Mouse (Mus musculus) lung, adult 2 months (tissue): ENCODE results near the gene 1810009A15Rik. TPM values are rescaled to one million over a fixed set of nuclear protein-coding genes. Genes with fewer than 3 reads are reported as not detected.
"Not testable (repeated sequence)": the region's sequence is repeated elsewhere in the genome, so short reads cannot be mapped to it uniquely, and the experiment has no call there.

Experiments used
- DNase-seq: peaks from one replicate; pipeline ENCODE4 v3.0.0; 2022
- H3K4me1 ChIP-seq: fragments of 200-500 bp; 2 replicates; pipeline ENCODE4 v1.6.1; 2011; ENCODE audit warnings: low read length; ENCODE audit not compliant: control insufficient read depth, insufficient read depth
- H3K4me3 ChIP-seq: fragments of 200-500 bp; replicated peaks from 2 replicates; pipeline ENCODE3; 2011; ENCODE audit warnings: low read depth, mild to moderate bottlenecking, control low read depth, low read length; ENCODE audit errors: extremely low read depth
- CTCF ChIP-seq: fragments of 200-500 bp; IDR thresholded peaks from 2 replicates; pipeline ENCODE4 v1.5.1; 2011; ENCODE audit warnings: mild to moderate bottlenecking, low read length, control low read depth; ENCODE audit not compliant: insufficient read depth
- POLR2A ChIP-seq: fragments of 200-500 bp; IDR thresholded peaks from 2 replicates; pipeline ENCODE4 v1.6.1; 2011; ENCODE audit warnings: low read depth, mild to moderate bottlenecking, control low read depth, low read length, borderline replicate concordance; ENCODE audit errors: extremely low read depth
- WGBS: fragments of 180-500 bp; shearing (Covaris S2); methylation state at CpG from one replicate; pipeline ENCODE4 v1.1.7; 2018; 5-methylcytosine and 5-hydroxymethylcytosine counted together
- polyA plus RNA-seq: library from polyadenylated mRNA; depleted of rRNA; stranded (reverse); fragments of >200 nt; gene quantifications from 2 replicates; pipeline ENCODE4 v1.2.3, GENCODE M21; 2012

The 1810009A15Rik gene
- polyA plus RNA-seq, 1 experiment: 15.4 TPM

- no peak for DNase-seq
- Histone ChIP-seq H3K4me1 (peaks cover 3% of the 10 kb centered on the region), H3K4me3 (no peak overlapping the region)
- WGBS: 89% methylated on average over 7 of the region's 7 CpGs
- TF ChIP-seq POLR2A (no peak), CTCF (no peak)
These were observed 13.6 kb upstream of the 1810009A15Rik start for GRCm38 (mm10) chr19:8875031-8875430.

- whole genome bisulfite sequencing: under 1% methylated on average over 42 of the region's 42 CpGs
- TF ChIP-seq POLR2A (peak; percentile 92; the same call in 1 of the 2 replicates), CTCF (no peak)
- DNase-seq: peak; percentile 83
These were observed 8.2 kb upstream of the 1810009A15Rik start, which contains the start of gene Uqcc3 for GRCm38 (mm10) chr19:8880311-8881033. Gene Uqcc3, minus strand, starts transcription at chr19:8880923.

GRCm38 (mm10) chr19:8881034-8881392 lies 7.6 kb upstream of the 1810009A15Rik start:
- TF ChIP-seq CTCF (no peak), POLR2A (no peak)
- Histone ChIP-seq H3K4me1 (peaks cover 3% of the 10 kb centered on the region), H3K4me3 (peak overlapping the region; percentile 76)
- 8% methylated on average over 3 of the region's 3 CpGs for WGBS
- DNase-seq: no peak

More at GRCm38 (mm10) chr19:8880311-8881033, 8.2 kb upstream of the 1810009A15Rik start, which contains the start of gene Uqcc3:
- Histone ChIP-seq H3K4me3 (peak within 1 kb of the TSS; percentile 76), H3K4me1 (peaks cover 3% of the 10 kb centered on the region)

- no peak for DNase-seq
- WGBS: 69% methylated on average over 3 of the region's 3 CpGs
- no peak within 1 kb of the TSS for H3K4me3 ChIP-seq
- H3K4me1 ChIP-seq: peaks cover 6% of the 10 kb centered on the region
- TF ChIP-seq CTCF: no peak
- TF ChIP-seq POLR2A: no peak
These were observed 5.0 kb upstream of the 1810009A15Rik start, which contains the start of the genes Lbhd1 and Gm49403 for GRCm38 (mm10) chr19:8883616-8884015. Gene Lbhd1, plus strand, starts transcription at chr19:8883732. Gene Gm49403, plus strand, starts transcription at chr19:8883930.

- WGBS: 40% methylated on average over 1 of the region's 1 CpGs
- TF ChIP-seq CTCF (no peak), POLR2A (no peak)
- DNase-seq: no peak
- peaks cover 3% of the 10 kb centered on the region; the same call in 1 of the 2 replicates for H3K4me1 ChIP-seq
- H3K4me3 ChIP-seq: no peak overlapping the region
These were observed 1.6 kb upstream of the 1810009A15Rik start for GRCm38 (mm10) chr19:8886916-8887584.

GRCm38 (mm10) chr19:8887585-8888463 lies 829 bp upstream of the 1810009A15Rik start:
- TF ChIP-seq CTCF: no peak
- no peak for TF ChIP-seq POLR2A
- Histone ChIP-seq H3K4me3 (peak overlapping the region; percentile 96), H3K4me1 (peaks cover 3% of the 10 kb centered on the region; the same call in 1 of the 2 replicates)
- no peak for DNase-seq
- WGBS: 18% methylated on average over 19 of the region's 19 CpGs

- 1% methylated on average over 54 of the region's 54 CpGs for WGBS
- peaks cover 4% of the 10 kb centered on the region; the same call in 1 of the 2 replicates for H3K4me1 ChIP-seq
- H3K4me3 ChIP-seq: peak within 1 kb of the TSS; percentile 87
- peak; percentile 84; the same call in 1 of the 2 replicates for TF ChIP-seq POLR2A
- TF ChIP-seq CTCF: no peak
- peak; percentile 79 for DNase-seq
These were observed 4.4 kb downstream of the 1810009A15Rik start, which contains the start of gene Ints5 for GRCm38 (mm10) chr19:8892829-8893766. Gene Ints5, plus strand, starts transcription at chr19:8893005.

GRCm38 (mm10) chr19:8895397-8895960 lies 6.8 kb downstream of the 1810009A15Rik start:
- Histone ChIP-seq H3K4me3 (no peak overlapping the region), H3K4me1 (peaks cover 9% of the 10 kb centered on the region; the same call in 1 of the 2 replicates)
- 82% methylated on average over 9 of the region's 9 CpGs for WGBS
- no peak for TF ChIP-seq CTCF
- no peak for TF ChIP-seq POLR2A
- no peak for DNase-seq

GRCm38 (mm10) chr19:8896231-8896630 lies 7.6 kb downstream of the 1810009A15Rik start:
- DNase-seq, H3K4me3 ChIP-seq, H3K4me1 ChIP-seq: not testable (repeated sequence)
- 77% methylated on average over 5 of the region's 5 CpGs for WGBS
